Mouse (Mus musculus) ES-Bruce4 (cell line): ENCODE data around the gene Dlgap1.

Experiments used
- CTCF ChIP-seq: IDR thresholded peaks from one replicate; pipeline ENCODE4 v1.8.1; 2011; ENCODE audit warnings: low read depth, low read length
- EP300 ChIP-seq: IDR thresholded peaks from 2 replicates; pipeline ENCODE4 v1.6.1; 2011; ENCODE audit warnings: low read depth, low read length; ENCODE audit not compliant: insufficient read depth
- POLR2A ChIP-seq: IDR thresholded peaks from one replicate; pipeline ENCODE4 v1.8.1; 2011; ENCODE audit warnings: low read length; ENCODE audit not compliant: insufficient read depth

GRCm38 (mm10) chr17:70072066-70072465 is 103.2 kb downstream of the Dlgap1 start:
- TF ChIP-seq CTCF, result no peak
- no peak for TF ChIP-seq POLR2A
- TF ChIP-seq EP300, result no peak
